Mouse (Mus musculus) heart, adult 2 months (tissue): ENCODE measurements around the gene Maml2. TPM values are rescaled to one million over a fixed set of nuclear protein-coding genes. Genes with fewer than 3 reads are reported as not detected.

Experiments used
- DNase-seq, 2 experiments: peaks; one replicate each; pipeline ENCODE4 v3.0.0; 2021
- H3K27ac ChIP-seq: fragments of 200-600 bp; 2 replicates; pipeline ENCODE4 v1.8.1; 2022
- H3K27me3 ChIP-seq: fragments of 200-500 bp; 2 replicates; pipeline ENCODE4 v1.6.1; 2012; ENCODE audit warnings: mild to moderate bottlenecking, low read length, inconsistent platforms, mixed read lengths; ENCODE audit not compliant: control insufficient read depth, insufficient read depth
- H3K36me3 ChIP-seq: fragments of 200-500 bp; 2 replicates; pipeline ENCODE4 v1.6.1; 2012; ENCODE audit warnings: low read length, inconsistent platforms; ENCODE audit not compliant: control insufficient read depth, insufficient read depth
- H3K4me1 ChIP-seq: fragments of 200-500 bp; 2 replicates; pipeline ENCODE4 v1.6.1; 2011; ENCODE audit warnings: low read length; ENCODE audit not compliant: control insufficient read depth, insufficient read depth
- H3K4me3 ChIP-seq: fragments of 200-600 bp; 2 replicates; pipeline ENCODE4 v1.8.1; 2022
- H3K79me2 ChIP-seq: fragments of 200-500 bp; replicated peaks from 2 replicates; pipeline ENCODE4 v1.6.1; 2012; ENCODE audit warnings: mild to moderate bottlenecking, inconsistent platforms, low read length, moderate library complexity, mixed read lengths; ENCODE audit not compliant: control insufficient read depth, insufficient read depth
- H3K9ac ChIP-seq: fragments of 200-500 bp; 2 replicates; pipeline ENCODE4 v1.6.1; 2012; ENCODE audit warnings: low read depth, mild to moderate bottlenecking, control low read depth, inconsistent platforms, low read length, mixed read lengths
- CTCF ChIP-seq: fragments of 200-600 bp; IDR thresholded peaks from 2 replicates; pipeline ENCODE4 v1.8.1; 2022; ENCODE audit warnings: antibody characterized with exemption, mild to moderate bottlenecking, moderate library complexity
- EP300 ChIP-seq: fragments of 200-500 bp; IDR thresholded peaks from 2 replicates; pipeline ENCODE4 v1.6.1; 2011; ENCODE audit warnings: low read depth, low read length, control low read depth; ENCODE audit not compliant: insufficient read depth
- POLR2A ChIP-seq: fragments of 200-500 bp; IDR thresholded peaks from 2 replicates; pipeline ENCODE4 v1.6.1; 2011; ENCODE audit warnings: mild to moderate bottlenecking, low read depth, low read length, control low read depth; ENCODE audit not compliant: insufficient read depth
- WGBS: fragments of 180-500 bp; shearing (Covaris S2); methylation state at CpG from one replicate; pipeline ENCODE4 v1.1.7; 2018; 5-methylcytosine and 5-hydroxymethylcytosine counted together
- intact Hi-C: fragments of 180-260 bp; cut with DNase I; formaldehyde crosslinking; loops from one replicate; pipeline ENCODE4 v1.15.1; 2025
- polyA plus RNA-seq: library from polyadenylated mRNA; depleted of rRNA; stranded (reverse); fragments of >200 nt; gene quantifications from 2 replicates; pipeline ENCODE4 v1.2.3, GENCODE M21; 2012
- total RNA-seq, 2 experiments: library from RNA; stranded (reverse); gene quantifications; 2 replicates each; pipeline ENCODE4 v1.2.3; 2021

Maml2 gene
- total and polyA plus RNA-seq, 3 experiments = 4.8 to 6.5 (median 5.7) TPM

GRCm38 (mm10) chr9:13535803-13536202, 238.0 kb downstream of the Maml2 start:
- intact Hi-C loops = no loop called here
- Histone ChIP-seq H3K27ac (no peak overlapping the region), H3K27me3 (no peaks in the 10 kb centered on the region), H3K36me3 (peaks cover 6% of the 10 kb centered on the region), H3K4me3 (no peak overlapping the region), H3K9ac (no peak overlapping the region), H3K79me2 (no peaks in the 10 kb centered on the region), H3K4me1 (peaks cover 5% of the 10 kb centered on the region)
- WGBS = 73% methylated on average over 5 of the region's 5 CpGs
- DNase-seq = no peak
- TF ChIP-seq CTCF = no peak
- TF ChIP-seq POLR2A = no peak
- no peak for TF ChIP-seq EP300

- peak; percentile 14 to 67 for DNase-seq
- H3K4me3 ChIP-seq = no peak overlapping the region
- peaks cover 4% of the 10 kb centered on the region for H3K4me1 ChIP-seq
- intact Hi-C loops = no loop called here
- H3K36me3 ChIP-seq = peaks cover 6% of the 10 kb centered on the region
- no peaks in the 10 kb centered on the region for H3K79me2 ChIP-seq
- peak overlapping the region; percentile 4; the same call in 1 of the 2 replicates for H3K27ac ChIP-seq
- TF ChIP-seq EP300 (no peak), CTCF (no peak), POLR2A (no peak)
- no peaks in the 10 kb centered on the region for H3K27me3 ChIP-seq
- no peak overlapping the region for H3K9ac ChIP-seq
- 37% methylated on average over 12 of the region's 12 CpGs for WGBS
These were observed 238.9 kb downstream of the Maml2 start for GRCm38 (mm10) chr9:13536419-13537261.

GRCm38 (mm10) chr9:13538200-13538599, 240.4 kb downstream of the Maml2 start:
- peaks cover 6% of the 10 kb centered on the region for H3K36me3 ChIP-seq
- no peak for DNase-seq
- no peak overlapping the region for H3K4me3 ChIP-seq
- no peak overlapping the region for H3K9ac ChIP-seq
- WGBS = 91% methylated on average over 7 of the region's 7 CpGs
- peaks cover 2% of the 10 kb centered on the region for H3K4me1 ChIP-seq
- TF ChIP-seq EP300 (no peak), POLR2A (no peak), CTCF (no peak)
- intact Hi-C loops = no loop called here
- H3K27me3 ChIP-seq = no peaks in the 10 kb centered on the region
- H3K79me2 ChIP-seq = no peaks in the 10 kb centered on the region
- no peak overlapping the region for H3K27ac ChIP-seq

GRCm38 (mm10) chr9:13539535-13539934, 241.8 kb downstream of the Maml2 start:
- H3K36me3 ChIP-seq = peaks cover 6% of the 10 kb centered on the region
- H3K4me1 ChIP-seq = peaks cover 2% of the 10 kb centered on the region
- no peaks in the 10 kb centered on the region for H3K27me3 ChIP-seq
- intact Hi-C loops = no loop called here
- DNase-seq = peak in 1 of 2 experiments; percentile 11
- 70% methylated on average over 4 of the region's 4 CpGs for WGBS
- no peaks in the 10 kb centered on the region for H3K79me2 ChIP-seq
- no peak overlapping the region for H3K4me3 ChIP-seq
- H3K9ac ChIP-seq = no peak overlapping the region
- no peak overlapping the region for H3K27ac ChIP-seq
- TF ChIP-seq CTCF (no peak), EP300 (no peak), POLR2A (no peak)

- Histone ChIP-seq H3K79me2 (no peaks in the 10 kb centered on the region), H3K9ac (no peak overlapping the region), H3K36me3 (peaks cover 6% of the 10 kb centered on the region), H3K27ac (no peak overlapping the region), H3K27me3 (no peaks in the 10 kb centered on the region), H3K4me3 (no peak overlapping the region), H3K4me1 (peaks cover 2% of the 10 kb centered on the region)
- TF ChIP-seq EP300 (no peak), CTCF (no peak), POLR2A (no peak)
- 96% methylated on average over 2 of the region's 2 CpGs for WGBS
- peak in 1 of 2 experiments; percentile 12 for DNase-seq
- intact Hi-C loops = no loop called here
These were observed 242.5 kb downstream of the Maml2 start for GRCm38 (mm10) chr9:13540227-13540626.

- TF ChIP-seq CTCF (no peak), EP300 (no peak), POLR2A (no peak)
- H3K4me1 ChIP-seq = peaks cover 2% of the 10 kb centered on the region
- H3K36me3 ChIP-seq = peaks cover 6% of the 10 kb centered on the region
- no peak overlapping the region for H3K9ac ChIP-seq
- WGBS = 56% methylated on average over 6 of the region's 6 CpGs
- no peak overlapping the region for H3K4me3 ChIP-seq
- H3K27ac ChIP-seq = no peak overlapping the region
- no peaks in the 10 kb centered on the region for H3K27me3 ChIP-seq
- no peaks in the 10 kb centered on the region for H3K79me2 ChIP-seq
- peak in 1 of 2 experiments; percentile 19 for DNase-seq
- intact Hi-C loops = no loop called here
These were observed 243.0 kb downstream of the Maml2 start for GRCm38 (mm10) chr9:13540781-13541180.
